Mouse (Mus musculus) stomach, embryonic 16.5 days (tissue): ENCODE data around the gene Fam187a. TPM values are rescaled to one million over a fixed set of nuclear protein-coding genes. Genes with fewer than 3 reads are reported as not detected.
A peak's percentile ranks its signal among the peaks of the same experiment; 100 is the strongest.

Source experiments
- ATAC-seq: fragments of 200-750 bp; cut with Nextera tagmentation; 2 replicates; pipeline ENCODE4 v1.8.0; 2017; ENCODE audit warnings: moderate number of reproducible peaks, moderate TSS enrichment; ENCODE audit not compliant: insufficient read depth, low FRiP score
- H3K27ac ChIP-seq: fragments of 300-500 bp; sonication (generic); 2 replicates; pipeline ENCODE4 v1.5.1; 2014; ENCODE audit warnings: low read length
- H3K27me3 ChIP-seq: fragments of 300-500 bp; sonication (generic); 2 replicates; pipeline ENCODE4 v1.6.1; 2014; ENCODE audit warnings: low read length, control low read depth, mixed read lengths; ENCODE audit not compliant: control insufficient read depth, insufficient read depth
- H3K36me3 ChIP-seq: fragments of 300-500 bp; sonication (generic); 2 replicates; pipeline ENCODE4 v1.6.1; 2014; ENCODE audit warnings: low read length; ENCODE audit not compliant: control insufficient read depth, insufficient read depth
- H3K4me1 ChIP-seq: fragments of 300-500 bp; sonication (generic); 2 replicates; pipeline ENCODE4 v1.6.1; 2014; ENCODE audit warnings: low read length, control low read depth, mixed read lengths; ENCODE audit not compliant: control insufficient read depth, insufficient read depth
- H3K4me2 ChIP-seq: fragments of 300-500 bp; sonication (generic); 2 replicates; pipeline ENCODE4 v1.6.1; 2014; ENCODE audit warnings: low read depth, low read length, mixed read lengths
- H3K4me3 ChIP-seq: fragments of 300-500 bp; sonication (generic); replicated peaks from 2 replicates; pipeline ENCODE4 v1.5.1; 2014; ENCODE audit warnings: mild to moderate bottlenecking, low read length
- H3K9ac ChIP-seq: fragments of 300-500 bp; sonication (generic); 2 replicates; pipeline ENCODE4 v1.6.1; 2014; ENCODE audit warnings: low read length
- H3K9me3 ChIP-seq: fragments of 300-500 bp; sonication (generic); replicated peaks from 2 replicates; pipeline ENCODE4 v1.6.1; 2016; ENCODE audit warnings: low read length, control low read depth; ENCODE audit not compliant: control insufficient read depth
- WGBS: fragments of 180-500 bp; shearing (Covaris S2); extraction: QIAGEN DNeasy Blood & Tissue Kit; methylation state at CpG from one replicate; pipeline ENCODE4 v1.1.7; 2014; 5-methylcytosine and 5-hydroxymethylcytosine counted together
- polyA plus RNA-seq: library from polyadenylated mRNA; unstranded; fragments of >200 nt; fragmentation: Nextera tagmentation; extraction: Ambion mirVana; gene quantifications from 2 replicates; pipeline ENCODE4 v1.2.1, GENCODE M21; 2015

Fam187a gene
- polyA plus RNA-seq, 1 experiment from 2014 or later = 0.12 TPM

GRCm38 (mm10) chr11:102855941-102856340, 29.0 kb upstream of the Fam187a start:
- 81% methylated on average over 6 of the region's 6 CpGs for WGBS
- H3K36me3 ChIP-seq = peaks cover 17% of the 10 kb centered on the region

GRCm38 (mm10) chr11:102858951-102859350, 26.0 kb upstream of the Fam187a start:
- H3K27ac ChIP-seq = no peak overlapping the region
- H3K27me3 ChIP-seq = no peaks in the 10 kb centered on the region
- H3K4me3 ChIP-seq = no peak overlapping the region
- ATAC-seq = no peak
- H3K9ac ChIP-seq = no peak overlapping the region
- peaks cover 15% of the 10 kb centered on the region for H3K36me3 ChIP-seq
- H3K4me1 ChIP-seq = no peaks in the 10 kb centered on the region
- WGBS = 93% methylated on average over 11 of the region's 11 CpGs
- H3K9me3 ChIP-seq = no peaks in the 10 kb centered on the region; the same call in 1 of the 2 replicates
- H3K4me2 ChIP-seq = no peak overlapping the region

More at GRCm38 (mm10) chr11:102855941-102856340, 29.0 kb upstream of the Fam187a start:
- Histone ChIP-seq H3K9me3 (no peaks in the 10 kb centered on the region; the same call in 1 of the 2 replicates), H3K27ac (no peak overlapping the region), H3K4me2 (no peak overlapping the region), H3K9ac (no peak overlapping the region), H3K4me3 (no peak overlapping the region), H3K27me3 (no peaks in the 10 kb centered on the region), H3K4me1 (no peaks in the 10 kb centered on the region)
- ATAC-seq = no peak

- Histone ChIP-seq H3K27ac (no peak overlapping the region), H3K36me3 (peaks cover 14% of the 10 kb centered on the region; the same call in 1 of the 2 replicates), H3K9me3 (no peaks in the 10 kb centered on the region), H3K4me3 (no peak overlapping the region), H3K27me3 (no peaks in the 10 kb centered on the region), H3K9ac (no peak overlapping the region), H3K4me2 (no peak overlapping the region), H3K4me1 (no peaks in the 10 kb centered on the region)
- WGBS = 91% methylated on average over 8 of the region's 8 CpGs
- no peak for ATAC-seq
Measured at GRCm38 (mm10) chr11:102859933-102860332, 25.0 kb upstream of the Fam187a start.

GRCm38 (mm10) chr11:102864272-102864671, 20.7 kb upstream of the Fam187a start:
- H3K27me3 ChIP-seq = no peaks in the 10 kb centered on the region
- H3K9me3 ChIP-seq = no peaks in the 10 kb centered on the region
- H3K36me3 ChIP-seq = peaks cover 23% of the 10 kb centered on the region; the same call in 1 of the 2 replicates
- no peak overlapping the region for H3K4me3 ChIP-seq
- ATAC-seq = no peak
- H3K9ac ChIP-seq = no peak overlapping the region
- H3K27ac ChIP-seq = no peak overlapping the region
- 27% methylated on average over 4 of the region's 4 CpGs for WGBS
- H3K4me2 ChIP-seq = no peak overlapping the region
- H3K4me1 ChIP-seq = no peaks in the 10 kb centered on the region

- Histone ChIP-seq H3K9ac (no peak overlapping the region), H3K27me3 (no peaks in the 10 kb centered on the region), H3K36me3 (peaks cover 11% of the 10 kb centered on the region; the same call in 1 of the 2 replicates), H3K4me2 (no peak overlapping the region), H3K4me3 (no peak overlapping the region), H3K4me1 (peaks cover 6% of the 10 kb centered on the region), H3K27ac (no peak overlapping the region), H3K9me3 (no peaks in the 10 kb centered on the region)
- WGBS = 88% methylated on average over 7 of the region's 7 CpGs
- no peak for ATAC-seq
Measured at GRCm38 (mm10) chr11:102874801-102875334, 10.1 kb upstream of the Fam187a start.

GRCm38 (mm10) chr11:102879558-102879957, 5.4 kb upstream of the Fam187a start:
- Histone ChIP-seq H3K9me3 (no peaks in the 10 kb centered on the region), H3K4me1 (peaks cover 14% of the 10 kb centered on the region), H3K27ac (no peak overlapping the region), H3K27me3 (no peaks in the 10 kb centered on the region), H3K9ac (no peak overlapping the region), H3K4me3 (no peak overlapping the region), H3K4me2 (no peak overlapping the region), H3K36me3 (peaks cover 3% of the 10 kb centered on the region; the same call in 1 of the 2 replicates)
- ATAC-seq = no peak
- WGBS = 85% methylated on average over 2 of the region's 2 CpGs

GRCm38 (mm10) chr11:102880585-102881313, 4.2 kb upstream of the Fam187a start, which contains the start of the genes Eftud2 and Ccdc103:
Gene Eftud2 (minus strand): TSS chr11:102880985.
Gene Ccdc103 (plus strand): TSS chr11:102881204.
- peaks cover 14% of the 10 kb centered on the region for H3K4me1 ChIP-seq
- peak within 1 kb of the TSS; percentile 49 for H3K4me2 ChIP-seq
- H3K27ac ChIP-seq = peak within 1 kb of the TSS; percentile 84
- peak within 1 kb of the TSS; percentile 91 for H3K4me3 ChIP-seq
- peak within 1 kb of the TSS; percentile 85 for H3K9ac ChIP-seq
- under 1% methylated on average over 62 of the region's 62 CpGs for WGBS
- ATAC-seq = peak; percentile 93
- peaks cover 3% of the 10 kb centered on the region; the same call in 1 of the 2 replicates for H3K36me3 ChIP-seq
- no peaks in the 10 kb centered on the region for H3K27me3 ChIP-seq
- no peaks in the 10 kb centered on the region for H3K9me3 ChIP-seq

GRCm38 (mm10) chr11:102881314-102882198, 3.4 kb upstream of the Fam187a start:
- peak overlapping the region; percentile 91 for H3K4me3 ChIP-seq
- peaks cover 14% of the 10 kb centered on the region for H3K4me1 ChIP-seq
- peaks cover under 1% of the 10 kb centered on the region; the same call in 1 of the 2 replicates for H3K36me3 ChIP-seq
- H3K27ac ChIP-seq = no peak overlapping the region
- peak overlapping the region; percentile 49 for H3K4me2 ChIP-seq
- H3K9me3 ChIP-seq = no peaks in the 10 kb centered on the region
- peak overlapping the region; percentile 85 for H3K9ac ChIP-seq
- ATAC-seq = no peak
- no peaks in the 10 kb centered on the region for H3K27me3 ChIP-seq
- WGBS = 17% methylated on average over 13 of the region's 13 CpGs
